Mouse (Mus musculus) limb, embryonic 14.5 days (tissue): ENCODE measurements at regions not wholly inside any gene's neighbourhood (a gene's known extent, or its start where the extent isn't known, plus 50 kb on each side); places are given as distances from the start of the nearest gene placed in this dataset.
"Not testable (repeated sequence)": the region's sequence is repeated elsewhere in the genome, so short reads cannot be mapped to it uniquely, and the experiment has no call there.

Experiments used
- ATAC-seq: fragments of 200-750 bp; cut with Nextera tagmentation; 2 replicates; pipeline ENCODE4 v1.8.0; 2017; ENCODE audit warnings: low read depth, moderate number of reproducible peaks, moderate TSS enrichment; ENCODE audit not compliant: low FRiP score
- DNase-seq: peaks from one replicate; pipeline ENCODE4 v3.0.0-alpha.2; 2015; ENCODE audit warnings: low spot score
- H3K27ac ChIP-seq: fragments of 300-500 bp; sonication (generic); replicated peaks from 2 replicates; pipeline ENCODE4 v1.5.1; 2014; ENCODE audit warnings: low read depth, mild to moderate bottlenecking, low read length, moderate library complexity, mixed read lengths
- H3K27me3 ChIP-seq: fragments of 300-500 bp; sonication (generic); 2 replicates; pipeline ENCODE4 v1.6.1; 2014; ENCODE audit warnings: low read length, mixed read lengths; ENCODE audit not compliant: control insufficient read depth, insufficient read depth
- H3K36me3 ChIP-seq: fragments of 300-500 bp; sonication (generic); 2 replicates; pipeline ENCODE4 v1.6.1; 2014; ENCODE audit warnings: mild to moderate bottlenecking, low read length, moderate library complexity, mixed read lengths; ENCODE audit not compliant: control insufficient read depth, insufficient read depth
- H3K4me1 ChIP-seq: fragments of 300-500 bp; sonication (generic); 2 replicates; pipeline ENCODE4 v1.6.1; 2014; ENCODE audit warnings: antibody characterized with exemption, low read length, mixed read lengths; ENCODE audit not compliant: control insufficient read depth, insufficient read depth
- H3K4me2 ChIP-seq: fragments of 300-500 bp; sonication (generic); replicated peaks from 2 replicates; pipeline ENCODE4 v1.6.1; 2014; ENCODE audit warnings: low read depth, mild to moderate bottlenecking, low read length, moderate library complexity; ENCODE audit not compliant: severe bottlenecking
- H3K4me3 ChIP-seq: fragments of 300-500 bp; sonication (generic); replicated peaks from 2 replicates; pipeline ENCODE4 v1.5.1; 2014; ENCODE audit warnings: low read length
- H3K9ac ChIP-seq: fragments of 300-500 bp; sonication (generic); 2 replicates; pipeline ENCODE4 v1.6.1; 2014; ENCODE audit warnings: mild to moderate bottlenecking, low read depth, low read length, moderate library complexity; ENCODE audit not compliant: severe bottlenecking
- H3K9me3 ChIP-seq: fragments of 300-500 bp; sonication (generic); 2 replicates; pipeline ENCODE4 v1.6.1; 2016; ENCODE audit warnings: low read length; ENCODE audit not compliant: control insufficient read depth
- POLR2A ChIP-seq: fragments of 200-500 bp; IDR thresholded peaks from 2 replicates; pipeline ENCODE4 v1.8.0; 2012; ENCODE audit warnings: inconsistent platforms, mild to moderate bottlenecking, moderate library complexity, borderline replicate concordance; ENCODE audit not compliant: insufficient read depth, insufficient read length; ENCODE audit errors: extremely low read depth
- WGBS: fragments of 180-500 bp; shearing (Covaris S2); extraction: QIAGEN DNeasy Blood & Tissue Kit; methylation state at CpG from one replicate; pipeline ENCODE4 v1.1.7; 2014; 5-methylcytosine and 5-hydroxymethylcytosine counted together

DNA sequence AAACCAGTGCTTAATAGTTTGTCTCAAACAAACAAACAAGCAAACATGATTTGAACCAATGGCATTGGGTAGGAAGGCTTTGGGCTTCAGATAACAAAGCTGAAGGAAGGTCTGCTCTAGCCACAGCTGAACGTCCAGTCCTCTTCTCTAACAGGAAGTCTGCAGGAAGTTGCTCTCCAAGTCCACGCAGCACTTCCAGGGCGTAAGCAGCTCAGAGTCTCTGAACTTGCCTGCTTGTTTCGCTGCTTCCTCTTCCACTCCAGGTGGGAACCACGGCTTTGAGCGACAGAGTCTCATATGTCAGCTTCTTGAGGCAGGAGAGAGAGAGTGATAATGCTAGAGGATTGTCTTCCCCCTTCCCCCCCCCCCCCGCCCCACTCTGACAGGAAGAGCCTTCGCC lies 123.6 kb downstream of the Tnfrsf21 start:
- H3K27ac ChIP-seq: no peak overlapping the region
- H3K9ac ChIP-seq: no peak overlapping the region
- no peaks in the 10 kb centered on the region for H3K9me3 ChIP-seq
- no peak overlapping the region for H3K4me3 ChIP-seq
- TF ChIP-seq POLR2A: no peak
- H3K4me2 ChIP-seq: no peak overlapping the region
- DNase-seq: no peak
- no peak for ATAC-seq
- no peaks in the 10 kb centered on the region; the same call in 1 of the 2 replicates for H3K4me1 ChIP-seq
- no peaks in the 10 kb centered on the region for H3K27me3 ChIP-seq
- H3K36me3 ChIP-seq: no peaks in the 10 kb centered on the region
- WGBS: 68% methylated on average over 8 of the region's 8 CpGs

DNA sequence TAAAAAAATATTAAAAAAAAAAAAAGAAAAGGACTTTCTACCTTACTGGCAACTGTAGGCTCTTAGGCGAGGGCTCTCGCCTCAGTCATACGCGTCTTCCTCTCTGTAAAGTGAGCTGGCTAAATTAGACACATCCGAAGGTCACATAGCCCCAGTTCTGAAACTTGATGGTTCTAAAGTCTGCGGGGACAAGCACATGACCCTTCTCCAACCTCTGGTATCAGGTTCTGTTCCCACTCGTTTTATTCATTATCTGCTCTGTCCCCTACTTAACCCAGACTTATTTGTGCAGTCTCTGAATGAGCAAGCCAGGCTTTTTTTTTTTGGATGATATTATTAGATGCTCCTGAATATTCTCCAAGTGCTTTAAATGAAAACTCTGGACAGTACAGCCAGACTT lies 125.4 kb downstream of the Tnfrsf21 start:
- H3K4me3 ChIP-seq: no peak overlapping the region
- H3K36me3 ChIP-seq: no peaks in the 10 kb centered on the region
- DNase-seq (no peak), ATAC-seq (no peak)
- H3K9ac ChIP-seq: no peak overlapping the region
- no peak overlapping the region for H3K27ac ChIP-seq
- no peak overlapping the region for H3K4me2 ChIP-seq
- WGBS: 83% methylated on average over 7 of the region's 7 CpGs
- H3K4me1 ChIP-seq: no peaks in the 10 kb centered on the region
- H3K27me3 ChIP-seq: no peaks in the 10 kb centered on the region
- H3K9me3 ChIP-seq: no peaks in the 10 kb centered on the region
- no peak for TF ChIP-seq POLR2A

GRCm38 (mm10) chr17:43145749-43146148 lies 124.4 kb upstream of the Adgrf1 start:
- no peak for DNase-seq
- H3K9me3 ChIP-seq: no peaks in the 10 kb centered on the region

DNA sequence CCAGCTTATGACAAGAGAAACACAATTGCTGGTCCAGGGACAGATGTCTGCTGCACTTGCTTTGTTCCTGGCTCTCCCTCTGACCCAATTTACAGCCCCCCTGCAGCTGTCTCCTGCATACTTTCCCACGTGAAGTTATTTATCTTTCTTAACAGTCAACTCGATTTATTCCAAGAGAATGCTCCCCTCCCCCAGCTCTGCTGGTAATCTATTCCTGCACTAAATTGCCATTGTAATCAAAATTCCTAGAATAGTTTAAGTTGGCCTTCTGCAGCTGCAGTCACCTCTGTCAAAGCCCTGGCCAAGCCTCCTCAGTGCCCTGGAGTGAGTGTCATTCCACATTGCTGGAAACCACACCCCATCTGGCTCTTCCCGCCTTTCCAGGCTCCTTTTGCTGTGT lies 122.2 kb upstream of the Adgrf1 start:
- Histone ChIP-seq H3K27me3 (no peaks in the 10 kb centered on the region), H3K27ac (no peak overlapping the region), H3K4me2 (no peak overlapping the region), H3K4me3 (no peak overlapping the region), H3K9me3 (no peaks in the 10 kb centered on the region), H3K36me3 (no peaks in the 10 kb centered on the region), H3K9ac (no peak overlapping the region), H3K4me1 (peaks cover 8% of the 10 kb centered on the region)
- TF ChIP-seq POLR2A: no peak
- ATAC-seq (no peak), DNase-seq (peak; percentile 46)
- WGBS: 6% methylated on average over 3 of the region's 3 CpGs

More at GRCm38 (mm10) chr17:43145749-43146148, 124.4 kb upstream of the Adgrf1 start:
- Histone ChIP-seq H3K27me3 (no peaks in the 10 kb centered on the region), H3K9ac (no peak overlapping the region), H3K27ac (no peak overlapping the region), H3K4me2 (no peak overlapping the region), H3K4me1 (peaks cover 8% of the 10 kb centered on the region), H3K36me3 (no peaks in the 10 kb centered on the region), H3K4me3 (no peak overlapping the region)
- WGBS: 29% methylated on average over 1 of the region's 1 CpGs
- no peak for TF ChIP-seq POLR2A
- no peak for ATAC-seq

GRCm38 (mm10) chr17:43152620-43153019 lies 117.5 kb upstream of the Adgrf1 start:
- H3K4me2 ChIP-seq: no peak overlapping the region
- H3K4me3 ChIP-seq: no peak overlapping the region
- WGBS: 80% methylated on average over 3 of the region's 3 CpGs
- H3K4me1 ChIP-seq: peaks cover 8% of the 10 kb centered on the region
- no peaks in the 10 kb centered on the region for H3K36me3 ChIP-seq
- no peak for DNase-seq
- TF ChIP-seq POLR2A: no peak
- no peak for ATAC-seq
- H3K27ac ChIP-seq: no peak overlapping the region
- H3K9ac ChIP-seq: no peak overlapping the region
- no peaks in the 10 kb centered on the region for H3K27me3 ChIP-seq
- H3K9me3 ChIP-seq: no peaks in the 10 kb centered on the region

DNA sequence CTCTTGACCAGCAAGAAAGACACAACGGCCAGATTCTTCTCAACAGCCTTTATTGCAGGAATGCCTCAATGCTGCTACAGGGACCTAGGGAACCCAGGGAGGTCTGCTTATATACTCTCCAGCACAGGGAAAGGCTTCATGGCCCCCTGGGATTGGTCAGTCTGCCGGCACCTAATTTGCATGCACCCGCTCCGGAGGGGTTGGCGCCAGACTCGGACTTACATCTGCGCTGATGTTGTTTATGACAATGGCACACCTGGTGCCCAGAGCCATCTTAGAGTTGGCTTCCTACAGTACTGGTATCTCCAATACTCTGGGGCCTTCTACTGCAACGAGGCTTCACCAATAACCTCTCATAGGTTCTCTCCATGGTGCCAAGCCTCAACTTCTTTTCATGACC lies 114.9 kb upstream of the Adgrf1 start:
- 91% methylated on average over 8 of the region's 8 CpGs for WGBS
- not testable (repeated sequence) for H3K27me3 ChIP-seq, ATAC-seq, DNase-seq, H3K4me3 ChIP-seq, H3K4me2 ChIP-seq, H3K9me3 ChIP-seq, H3K9ac ChIP-seq, H3K27ac ChIP-seq, H3K36me3 ChIP-seq
- peaks cover 13% of the 10 kb centered on the region for H3K4me1 ChIP-seq
